Mouse (Mus musculus) cerebellum, adult 2 months (tissue): ENCODE data around the gene Gm49384. TPM values are rescaled to one million over a fixed set of nuclear protein-coding genes. Genes with fewer than 3 reads are reported as not detected.
A peak's percentile ranks its signal among the peaks of the same experiment; 100 is the strongest.

Experiments used
- DNase-seq, 2 experiments: peaks; one replicate each; pipeline ENCODE4 v3.0.0; 2021
- H3K27ac ChIP-seq: fragments of 200-500 bp; 2 replicates; pipeline ENCODE4 v1.5.1; 2012; ENCODE audit warnings: low read length, control low read depth, inconsistent platforms; ENCODE audit not compliant: insufficient read depth
- H3K27me3 ChIP-seq: fragments of 200-500 bp; 2 replicates; pipeline ENCODE4 v1.6.1; 2012; ENCODE audit warnings: inconsistent platforms, mild to moderate bottlenecking, low read length, moderate library complexity; ENCODE audit not compliant: control insufficient read depth, insufficient read depth
- H3K4me1 ChIP-seq: fragments of 200-500 bp; 2 replicates; pipeline ENCODE4 v1.6.1; 2011; ENCODE audit warnings: low read length; ENCODE audit not compliant: control insufficient read depth, insufficient read depth
- H3K4me3 ChIP-seq: fragments of 200-500 bp; replicated peaks from 2 replicates; pipeline ENCODE3; 2011; ENCODE audit warnings: mild to moderate bottlenecking, low read depth, low read length, control low read depth; ENCODE audit not compliant: insufficient read depth
- CTCF ChIP-seq: fragments of 200-500 bp; IDR thresholded peaks from 2 replicates; pipeline ENCODE4 v1.5.1; 2011; ENCODE audit warnings: low read depth, mild to moderate bottlenecking, control low read depth, low read length, moderate library complexity, borderline replicate concordance; ENCODE audit not compliant: insufficient read depth
- POLR2A ChIP-seq: fragments of 200-500 bp; IDR thresholded peaks from 2 replicates; pipeline ENCODE4 v1.6.1; 2011; ENCODE audit warnings: low read length, control low read depth, borderline replicate concordance; ENCODE audit not compliant: insufficient read depth
- WGBS: fragments of 180-500 bp; shearing (Covaris S2); methylation state at CpG from one replicate; pipeline ENCODE4 v1.1.7; 2018; 5-methylcytosine and 5-hydroxymethylcytosine counted together
- polyA plus RNA-seq: library from polyadenylated mRNA; depleted of rRNA; stranded (reverse); fragments of >200 nt; gene quantifications from 2 replicates; pipeline ENCODE4 v1.2.3, GENCODE M21; 2012

Gene Gm49384
- polyA plus RNA-seq, 1 experiment, result 4.5 TPM

DNA sequence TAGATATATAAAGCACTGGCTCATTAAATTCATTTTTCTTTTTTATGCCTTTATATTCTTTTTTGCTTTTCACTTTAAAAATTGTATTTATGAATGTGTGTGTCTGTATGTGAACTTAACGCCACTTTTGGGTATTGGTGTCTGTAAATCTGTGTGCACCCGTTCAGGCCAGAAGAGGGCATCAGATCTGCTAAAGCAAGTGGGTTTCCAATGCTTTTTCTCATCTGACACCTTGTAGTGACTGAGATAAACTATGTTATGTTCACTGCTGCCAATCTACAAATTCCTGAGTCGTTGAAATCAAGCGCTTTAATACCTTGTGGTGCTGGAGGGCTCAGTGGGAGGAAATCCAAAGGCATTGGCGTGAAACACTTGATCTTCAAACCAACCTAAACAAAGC is 7.0 kb upstream of the Gm49384 start:
- Histone ChIP-seq H3K27me3 (no peaks in the 10 kb centered on the region), H3K4me3 (no peak overlapping the region), H3K4me1 (no peaks in the 10 kb centered on the region), H3K27ac (no peak overlapping the region)
- DNase-seq, result no peak
- TF ChIP-seq CTCF, result no peak
- no peak for TF ChIP-seq POLR2A
- WGBS, result 77% methylated on average over 5 of the region's 5 CpGs

- no peak overlapping the region for H3K4me3 ChIP-seq
- no peak for DNase-seq
- 82% methylated on average over 18 of the region's 18 CpGs for WGBS
- no peaks in the 10 kb centered on the region for H3K4me1 ChIP-seq
- no peak overlapping the region for H3K27ac ChIP-seq
- TF ChIP-seq POLR2A, result no peak
- no peak for TF ChIP-seq CTCF
- H3K27me3 ChIP-seq, result no peaks in the 10 kb centered on the region
Measured at GRCm38 (mm10) chr12:69210056-69210979, 6.3 kb upstream of the Gm49384 start.

GRCm38 (mm10) chr12:69208520-69208919 is 4.5 kb upstream of the Gm49384 start:
- no peak for DNase-seq
- Histone ChIP-seq H3K27me3 (no peaks in the 10 kb centered on the region), H3K4me3 (no peak overlapping the region), H3K27ac (no peak overlapping the region), H3K4me1 (no peaks in the 10 kb centered on the region)
- TF ChIP-seq CTCF (no peak), POLR2A (no peak)
- WGBS, result 93% methylated on average over 2 of the region's 2 CpGs

DNA sequence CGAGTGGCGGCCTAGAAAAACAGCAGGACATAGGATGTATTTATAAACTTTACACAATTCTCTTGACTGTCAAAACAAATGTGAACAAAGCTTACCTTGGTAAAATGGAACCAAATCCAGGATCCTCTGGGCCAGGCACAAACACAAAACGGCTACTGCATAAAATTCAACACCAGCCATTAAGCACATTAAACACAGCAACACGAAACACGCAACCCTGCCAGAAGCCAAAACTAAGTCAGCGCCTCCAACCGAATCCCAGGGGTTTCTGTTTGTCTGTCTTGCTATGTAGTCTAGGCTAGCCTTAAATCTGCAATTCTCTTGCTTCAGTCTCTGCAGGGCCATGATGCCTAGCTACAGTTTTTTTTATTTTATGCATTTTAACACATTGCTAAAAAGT is 3.9 kb upstream of the Gm49384 start:
- Histone ChIP-seq H3K4me3 (no peak overlapping the region), H3K27ac (no peak overlapping the region), H3K4me1 (no peaks in the 10 kb centered on the region), H3K27me3 (no peaks in the 10 kb centered on the region)
- no peak for DNase-seq
- no peak for TF ChIP-seq CTCF
- no peak for TF ChIP-seq POLR2A
- WGBS, result 90% methylated on average over 7 of the region's 7 CpGs

DNA sequence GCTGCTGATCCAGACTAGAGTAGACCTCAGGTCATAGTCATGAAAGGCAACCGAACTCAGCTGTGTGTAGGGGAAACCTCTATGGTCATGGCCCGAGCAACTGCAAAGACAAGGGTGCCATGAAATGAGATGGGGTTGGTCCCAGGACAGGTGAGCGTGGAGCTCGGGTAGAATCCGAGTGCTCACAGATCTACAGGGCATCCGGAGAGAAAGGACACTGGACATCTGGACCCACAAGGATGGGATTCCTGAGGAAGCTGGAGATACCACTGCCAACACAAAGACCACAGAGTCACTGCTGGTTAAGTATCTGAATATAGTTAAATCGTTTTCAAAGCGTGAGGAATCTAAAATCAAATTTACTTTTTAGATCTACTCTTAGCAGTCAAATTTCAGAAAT is 3.3 kb upstream of the Gm49384 start:
- WGBS, result 97% methylated on average over 8 of the region's 8 CpGs
- Histone ChIP-seq H3K4me3 (no peak overlapping the region), H3K4me1 (no peaks in the 10 kb centered on the region), H3K27me3 (no peaks in the 10 kb centered on the region), H3K27ac (no peak overlapping the region)
- TF ChIP-seq POLR2A (no peak), CTCF (no peak)
- no peak for DNase-seq

- DNase-seq, result no peak
- Histone ChIP-seq H3K4me1 (peaks cover 4% of the 10 kb centered on the region; the same call in 1 of the 2 replicates), H3K27me3 (no peaks in the 10 kb centered on the region), H3K27ac (no peak overlapping the region), H3K4me3 (no peak overlapping the region)
- no peak for TF ChIP-seq POLR2A
- no peak for TF ChIP-seq CTCF
Measured at GRCm38 (mm10) chr12:69198985-69199384, 5.1 kb downstream of the Gm49384 start.

GRCm38 (mm10) chr12:69198164-69198535 is 5.9 kb downstream of the Gm49384 start, which contains the start of gene Dnaaf2:
TSS of gene Dnaaf2 (minus strand) at chr12:69198429.
- WGBS, result 0% methylated on average over 18 of the region's 18 CpGs
- H3K4me3 ChIP-seq, result peak within 1 kb of the TSS; percentile 83
- no peaks in the 10 kb centered on the region for H3K27me3 ChIP-seq
- peak within 1 kb of the TSS; percentile 74 for H3K27ac ChIP-seq
- H3K4me1 ChIP-seq, result peaks cover 4% of the 10 kb centered on the region; the same call in 1 of the 2 replicates
- TF ChIP-seq CTCF (no peak), POLR2A (no peak)
- peak; percentile 65 to 66 for DNase-seq
